Mouse (Mus musculus): ENCODE measurements around the gene Ms4a6c.
"Not testable (repeated sequence)": the region's sequence is repeated elsewhere in the genome, so short reads cannot be mapped to it uniquely, and the experiment has no call there.

Ms4a6c gene

DNA sequence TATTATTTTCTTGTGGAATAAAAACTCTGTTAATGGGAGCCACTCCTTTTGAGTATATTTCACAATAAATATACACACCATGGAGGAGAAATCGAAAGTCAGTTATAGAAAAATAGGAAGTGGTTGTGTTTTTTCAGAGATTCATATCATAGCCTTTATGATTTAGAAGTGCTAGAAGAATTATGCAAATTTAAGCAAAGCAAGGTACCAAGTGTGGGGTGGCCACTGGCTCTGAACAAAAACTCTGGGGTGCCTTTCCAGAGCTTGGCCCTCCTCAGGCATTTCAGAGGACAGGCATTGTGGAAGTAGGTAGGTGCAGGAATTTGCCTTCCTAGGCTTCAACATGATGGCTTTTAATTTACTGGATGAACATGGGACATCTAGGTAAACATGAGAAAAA, 28.1 kb downstream of the Ms4a6c start:
- POLR2A ChIA-PET, CTCF ChIA-PET: not testable (repeated sequence)

DNA sequence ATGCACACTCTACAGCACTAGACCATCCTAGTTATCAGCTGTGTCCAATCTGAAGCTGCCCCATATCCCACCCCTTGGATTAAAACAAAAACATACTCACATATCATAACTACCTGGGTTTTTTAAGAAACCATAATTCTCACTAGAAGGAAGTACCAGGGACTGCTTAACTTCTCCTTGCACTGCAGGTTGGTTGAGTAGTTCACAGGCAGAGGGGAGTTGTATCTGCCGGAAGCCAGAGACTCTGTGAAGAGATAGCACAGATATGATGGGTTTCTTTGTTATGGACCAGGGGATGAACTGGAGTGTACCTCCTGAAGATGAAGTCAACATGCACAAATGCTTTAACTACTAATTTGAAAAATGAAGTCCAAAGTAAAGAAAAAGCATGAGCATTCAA, 31.6 kb downstream of the Ms4a6c start:
- ChIA-PET POLR2A (no interaction called here), CTCF (no interaction called here)

GRCm38 (mm10) chr19:11501326-11501725, 32.2 kb downstream of the Ms4a6c start:
- CTCF ChIA-PET = no interaction called here

GRCm38 (mm10) chr19:11504857-11505256, 35.7 kb downstream of the Ms4a6c start:
- POLR2A ChIA-PET = no interaction called here
- CTCF ChIA-PET = no interaction called here

More at GRCm38 (mm10) chr19:11501326-11501725, 32.2 kb downstream of the Ms4a6c start:
- POLR2A ChIA-PET = no interaction called here

DNA sequence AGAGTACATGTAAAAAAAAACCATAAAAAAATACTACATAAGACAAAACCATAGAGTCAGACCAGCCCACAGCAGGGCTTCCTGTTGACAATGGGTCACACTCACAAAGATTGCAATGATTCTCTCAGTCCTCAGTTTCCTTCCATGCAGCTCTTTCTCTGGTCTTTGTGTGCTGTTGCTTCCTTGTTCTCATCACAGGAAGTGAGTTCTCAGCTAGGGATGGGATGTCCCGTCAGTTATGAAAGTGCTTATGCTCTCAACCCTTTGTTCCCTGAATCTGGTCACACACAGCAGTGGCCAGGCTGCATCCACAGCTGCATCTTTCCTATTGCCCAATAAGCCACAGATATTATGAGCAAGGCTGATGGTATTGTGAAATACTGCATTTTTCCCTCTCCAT, 44.3 kb downstream of the Ms4a6c start:
- POLR2A ChIA-PET = interaction anchor here in 1 of 4 experiments (0.6 kb wide), 1 partner anchor 221 kb away, joined by 3 read pairs; no protein-coding TSS in a partner anchor
- CTCF ChIA-PET = no interaction called here

GRCm38 (mm10) chr19:11516246-11516645, 47.1 kb downstream of the Ms4a6c start, which contains the start of gene Ms4a6b:
Gene Ms4a6b (plus strand): TSS chr19:11516512.
- CTCF ChIA-PET = interaction anchor here in 1 of 4 experiments (0.7 kb wide), 1 partner anchor 304 kb away, joined by 3 read pairs; no protein-coding TSS in a partner anchor
- POLR2A ChIA-PET = interaction anchor here in 1 of 4 experiments (0.5 kb wide), 1 partner anchor 647 kb away, joined by 3 read pairs; no protein-coding TSS in a partner anchor

DNA sequence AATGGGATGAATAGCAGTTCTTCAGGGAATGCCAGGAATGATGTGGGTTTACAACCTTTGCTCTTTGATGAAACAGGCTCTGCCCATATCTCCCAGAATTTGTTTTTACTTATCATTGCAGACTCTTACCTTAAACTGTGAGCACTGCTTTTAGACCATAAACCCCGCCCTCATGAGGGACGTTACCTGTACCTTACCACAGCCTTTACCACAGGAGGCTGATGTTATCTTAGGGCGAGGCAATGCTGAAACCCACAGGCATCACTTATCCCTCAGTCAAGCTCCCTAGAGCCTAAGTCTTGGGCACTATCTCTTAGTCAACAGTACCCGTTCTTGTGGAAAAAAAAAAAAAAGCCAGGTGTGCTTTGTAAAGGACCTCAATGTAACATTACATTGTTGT, 47.7 kb downstream of the Ms4a6c start:
- ChIA-PET CTCF (interaction anchor here in 1 of 4 experiments (0.7 kb wide), 1 partner anchor 304 kb away, joined by 3 read pairs; no protein-coding TSS in a partner anchor), POLR2A (no interaction called here)

DNA sequence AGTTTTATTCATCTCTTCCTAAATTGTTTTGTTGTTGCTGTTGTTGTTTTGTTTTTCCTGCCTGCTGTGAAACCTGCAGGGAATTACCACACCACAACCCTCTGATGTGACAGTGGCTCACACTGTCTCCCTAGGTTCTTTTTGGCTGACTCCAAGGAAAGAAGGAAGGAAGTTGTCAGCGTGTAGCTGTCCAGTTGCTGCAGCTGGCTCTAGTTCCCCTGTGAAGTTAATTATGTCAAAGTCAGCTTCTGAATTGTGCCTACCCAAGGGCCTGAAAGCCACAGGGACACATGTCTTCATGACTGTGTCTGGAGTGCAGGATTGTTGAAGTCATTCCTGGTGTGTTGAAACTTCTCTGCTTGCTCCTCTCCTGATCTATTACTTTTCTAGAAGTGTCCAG, 48.2 kb downstream of the Ms4a6c start:
- CTCF ChIA-PET, POLR2A ChIA-PET: not testable (repeated sequence)

- CTCF ChIA-PET, POLR2A ChIA-PET: not testable (repeated sequence)
Observed at GRCm38 (mm10) chr19:11518356-11518755, 49.2 kb downstream of the Ms4a6c start.

DNA sequence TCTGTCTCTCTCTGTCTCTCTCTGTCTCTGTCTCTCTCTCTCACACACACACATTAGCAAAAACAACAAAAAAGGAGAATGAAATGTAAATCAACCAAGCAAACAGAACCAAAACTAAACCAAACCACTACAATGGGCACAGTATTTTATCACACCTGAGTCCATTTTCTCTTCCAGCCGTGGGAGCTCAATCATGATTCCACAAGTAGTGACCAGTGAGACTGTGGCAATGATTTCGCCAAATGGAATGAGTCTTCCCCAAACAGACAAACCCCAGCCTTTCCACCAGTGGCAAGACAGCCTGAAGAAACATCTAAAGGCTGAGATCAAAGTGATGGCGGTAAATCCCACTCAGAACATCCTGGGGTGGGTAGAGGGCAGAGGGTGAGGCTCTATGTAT, 51.0 kb downstream of the Ms4a6c start:
- POLR2A ChIA-PET = no interaction called here
- CTCF ChIA-PET = no interaction called here
